ENCODE assay signal across 9 mouse cellular contexts in the genomic region with DNA sequence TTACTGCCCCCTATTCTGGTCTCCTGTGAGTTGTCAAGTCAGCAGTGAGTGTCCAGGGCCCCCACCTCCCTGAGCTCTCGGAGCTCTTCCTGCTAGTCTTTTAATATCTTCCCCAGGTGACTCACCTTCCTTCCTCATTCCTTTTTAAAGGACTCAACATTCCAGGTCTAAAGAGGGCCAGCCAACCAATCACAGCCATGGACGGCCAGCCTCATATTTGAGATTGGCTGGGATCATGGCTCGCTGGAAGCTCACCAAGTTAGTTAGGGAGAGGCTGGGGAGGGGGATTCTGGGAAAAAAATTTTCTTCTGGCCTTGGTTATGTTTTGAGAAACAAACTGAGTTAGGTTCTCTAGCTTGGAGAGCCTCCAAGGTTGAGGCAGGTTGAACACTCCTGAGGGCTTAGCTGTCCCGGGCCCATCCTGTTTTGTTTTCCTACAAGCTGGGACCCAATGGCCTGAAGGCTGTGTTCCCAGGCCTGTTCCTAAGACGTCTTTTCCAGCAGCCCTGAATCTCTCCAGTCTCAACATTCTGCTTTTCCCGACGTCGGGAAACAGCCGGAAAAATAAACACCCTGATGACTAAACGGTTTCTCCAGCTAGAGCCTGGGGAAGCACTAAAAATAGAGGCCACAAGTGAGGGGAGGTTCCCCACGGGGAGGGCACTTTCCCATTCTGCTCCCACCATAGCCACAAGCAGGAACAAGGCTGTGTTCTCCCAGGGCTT. TPM values are rescaled to one million over a fixed set of nuclear protein-coding genes. Genes with fewer than 3 reads are reported as not detected.
DNase-seq lines count a peak whose midpoint lies in the region; ATAC-seq lines count a peak whose summit lies in the region.
"Had no signal": no experiment of that assay in that cellular context is flagged by ENCODE, and none has a peak within 500 bp of the region (broad histone marks: within the 10 kb centered on the region; RNA-seq: fewer than 3 reads in every experiment).

No protein-coding gene starts in this region.

- no peak overlapping the region for H3K4me2 ChIP-seq in embryonic facial prominence, embryonic 11.5 days (ENCODE audit: low read depth, low read length)

- no peaks in the 10 kb centered on the region for H3K9me3 ChIP-seq in megakaryocyte, embryonic 14.5 days
- no peaks in the 10 kb centered on the region for H3K9me3 ChIP-seq in embryonic facial prominence, embryonic 11.5 days (replicated peaks; ENCODE audit: control insufficient read depth, low read length)
- H3K9me3 ChIP-seq: G1E had no signal

- 0 out of 2 replicates have a peak overlapping the region, but pooled peaks have one; percentile 68 for H3K27ac ChIP-seq in embryonic facial prominence, embryonic 11.5 days (replicated peaks; ENCODE audit: low read depth, low read length)
- H3K27ac ChIP-seq in macrophage: peak overlapping the region; percentile 99

- peak overlapping the region; percentile 96 for H3K4me3 ChIP-seq in megakaryocyte, embryonic 14.5 days (replicated peaks)
- H3K4me3 ChIP-seq in embryonic facial prominence, embryonic 11.5 days (ENCODE audit: low read depth, low read length): no peak overlapping the region
- H3K4me3 ChIP-seq in macrophage (ENCODE audit: inconsistent target): no peak overlapping the region

- no peaks in the 10 kb centered on the region for H3K27me3 ChIP-seq in megakaryocyte, embryonic 14.5 days (replicated peaks)
- H3K27me3 ChIP-seq in embryonic facial prominence, embryonic 11.5 days (ENCODE audit: control insufficient read depth, insufficient read depth, low read length): no peaks in the 10 kb centered on the region

- intact Hi-C loops in heart, postnatal 10 days (cut with DNase I): no loop called here
- intact Hi-C loops in left cerebral cortex, postnatal 4 days (cut with DNase I): no loop called here

- peaks cover 26% of the 10 kb centered on the region for H3K79me2 ChIP-seq in macrophage (ENCODE audit: inconsistent target)

- ATAC-seq in megakaryocyte, adult 5-6 weeks (ENCODE audit: poor library complexity, severe bottlenecking): no peak
- no peak for ATAC-seq in embryonic facial prominence, embryonic 11.5 days (replicated peaks; ENCODE audit: insufficient number of reproducible peaks, low FRiP score, low TSS enrichment, low read depth)
- ATAC-seq in monocyte, adult 5-6 weeks (replicated peaks; ENCODE audit: insufficient number of reproducible peaks, low FRiP score, low TSS enrichment, poor library complexity, severe bottlenecking): no peak

- peaks cover 63% of the 10 kb centered on the region for H3K4me1 ChIP-seq in megakaryocyte, embryonic 14.5 days
- H3K4me1 ChIP-seq in embryonic facial prominence, embryonic 11.5 days (ENCODE audit: control insufficient read depth, insufficient read depth, low read length): peaks cover 11% of the 10 kb centered on the region; the same call in 1 of the 2 replicates

- no peak overlapping the region for H3K9ac ChIP-seq in embryonic facial prominence, embryonic 11.5 days (replicated peaks; ENCODE audit: low read length)

- 22% methylated on average over 11 of the region's 11 CpGs for WGBS in embryonic facial prominence, embryonic 11.5 days
- 11% methylated on average over 11 of the region's 11 CpGs for WGBS in macrophage (ENCODE audit: missing documents)

- H3K36me3 ChIP-seq in megakaryocyte, embryonic 14.5 days (replicated peaks; ENCODE audit: low read length): peaks cover 12% of the 10 kb centered on the region
- H3K36me3 ChIP-seq in embryonic facial prominence, embryonic 11.5 days (replicated peaks; ENCODE audit: control insufficient read depth, insufficient read depth, low read depth, low read length): no peaks in the 10 kb centered on the region
- H3K36me3 ChIP-seq in macrophage (ENCODE audit: inconsistent target): no peaks in the 10 kb centered on the region

- DNase-seq in embryonic facial prominence, embryonic 11.5 days (ENCODE audit: low spot score): no peak
- DNase-seq in heart, postnatal 10 days: peak; percentile 78
- DNase-seq in kidney, postnatal 14 days: peak; percentile 76
- DNase-seq in left cerebral cortex, postnatal 4 days: no peak

RNA-seq across cellular contexts. Expression of gene Mef2d, which starts 1.8 kb away (rescaled TPM):
- polyA plus RNA-seq in megakaryocyte, embryonic 14.5 days (2012; ENCODE audit: insufficient read depth, low replicate concordance): 60.2 and 145 TPM in 2 replicates
- 73.3 and 77.4 TPM in 2 replicates for total RNA-seq in megakaryocyte, adult 5-6 weeks (2015)
- 29.2 and 42.0 TPM in 2 replicates for total RNA-seq in megakaryocyte, adult 5-6 weeks (2017)
- polyA plus RNA-seq in embryonic facial prominence, embryonic 11.5 days (2014; fragmentation: Nextera tagmentation; extraction: Ambion mirVana): 11.5 and 12.5 TPM in 2 replicates
- total RNA-seq in heart, postnatal 10 days (2021): 100 to 1,000 TPM; 121 to 133 TPM
- 100 to 1,000 TPM in 17 of 26 experiments, 10 to 100 TPM in 9; 29.4 to 174 (median 111) TPM for total RNA-seq in macrophage (2018; cell fraction: chromatin; rRNA removed)
- total RNA-seq in macrophage (2018; cell fraction: cytosol; rRNA removed): 10 to 100 TPM; 29.8 to 74.5 (median 47.8) TPM
- 100 to 1,000 TPM in 10 of 26 experiments, 10 to 100 TPM in 16; 36.8 to 163 (median 85.6) TPM for total RNA-seq in macrophage (2018; cell fraction: nucleus; rRNA removed)
- 37.8 to 68.1 TPM (median 46.3 TPM) in 3 replicates for polyA plus RNA-seq in macrophage (2018)
- total RNA-seq in left cerebral cortex, postnatal 4 days (2021): 100 to 1,000 TPM; 113 to 121 TPM
- 94.8 to 111 TPM (median 99.0 TPM) in 3 replicates for total RNA-seq in monocyte, adult 5-6 weeks (2017)

RNA-seq across cellular contexts. Expression of gene Iqgap3, which starts 58.6 kb away (rescaled TPM):
- polyA plus RNA-seq in megakaryocyte, embryonic 14.5 days (2012; ENCODE audit: insufficient read depth, low replicate concordance): 3.3 and 6.8 TPM in 2 replicates
- 13.5 and 16.3 TPM in 2 replicates for total RNA-seq in megakaryocyte, adult 5-6 weeks (2015)
- 26.3 and 27.8 TPM in 2 replicates for total RNA-seq in megakaryocyte, adult 5-6 weeks (2017)
- polyA plus RNA-seq in embryonic facial prominence, embryonic 11.5 days (2014; fragmentation: Nextera tagmentation; extraction: Ambion mirVana): 17.8 and 18.1 TPM in 2 replicates
- total RNA-seq in heart, postnatal 10 days (2021): 10 to 100 TPM; 15.6 to 19.3 TPM
- 10 to 100 TPM in 8 of 26 experiments, 1 to 10 TPM in 18; 1.6 to 22.0 (median 5.7) TPM for total RNA-seq in macrophage (2018; cell fraction: chromatin; rRNA removed)
- total RNA-seq in macrophage (2018; cell fraction: cytosol; rRNA removed): 1 to 10 TPM in 24 of 26 experiments, under 1 TPM in 2; 0.82 to 5.2 (median 2.1) TPM
- total RNA-seq in macrophage (2018; cell fraction: nucleus; rRNA removed): 10 to 100 TPM in 1 of 26 experiments, 1 to 10 TPM in 25; 1.3 to 14.6 (median 3.6) TPM
- 2.5 to 4.1 TPM (median 3.7 TPM) in 3 replicates for polyA plus RNA-seq in macrophage (2018)
- 1 to 10 TPM; 3.5 to 3.9 TPM for total RNA-seq in left cerebral cortex, postnatal 4 days (2021)
- total RNA-seq in monocyte, adult 5-6 weeks (2017): not detected in 3 replicates

Comparison
In these comparisons a context has a peak if more than half of its experiments do, and no peak if none do; other contexts are left out.
1. DNase-seq: peak in heart, postnatal 10 days (2 of 2) and kidney, postnatal 14 days (single experiment); none in embryonic facial prominence, embryonic 11.5 days (single experiment) and left cerebral cortex, postnatal 4 days (single experiment).